Mouse (Mus musculus) left cerebral cortex, postnatal 14 days (tissue): ENCODE data around the gene Olfr288. TPM values are rescaled to one million over a fixed set of nuclear protein-coding genes. Genes with fewer than 3 reads are reported as not detected.

ENCODE experiments used
- DNase-seq, 2 experiments: peaks; one replicate each; pipeline ENCODE4 v3.0.0; 2021 to 2022; ENCODE audit warnings: low spot score in 2 of 2, mixed read lengths in 1 of 2
- intact Hi-C: fragments of 180-260 bp; cut with DNase I; formaldehyde crosslinking; loops from one replicate; pipeline ENCODE4 v1.15.1; 2025
- long read RNA-seq, 2 experiments: library from polyadenylated mRNA; stranded (forward); transcript quantifications; one replicate each; pipeline ENCODE4 v2.0.0; 2021
- total RNA-seq, 2 experiments: library from RNA; stranded (reverse); gene quantifications; 2 replicates each; pipeline ENCODE4 v1.2.3; 2021

Gene Olfr288
- not detected for total RNA-seq
- long read RNA-seq, experiment 1, result 0 reads
- long read RNA-seq, experiment 2, result 0 reads

DNA sequence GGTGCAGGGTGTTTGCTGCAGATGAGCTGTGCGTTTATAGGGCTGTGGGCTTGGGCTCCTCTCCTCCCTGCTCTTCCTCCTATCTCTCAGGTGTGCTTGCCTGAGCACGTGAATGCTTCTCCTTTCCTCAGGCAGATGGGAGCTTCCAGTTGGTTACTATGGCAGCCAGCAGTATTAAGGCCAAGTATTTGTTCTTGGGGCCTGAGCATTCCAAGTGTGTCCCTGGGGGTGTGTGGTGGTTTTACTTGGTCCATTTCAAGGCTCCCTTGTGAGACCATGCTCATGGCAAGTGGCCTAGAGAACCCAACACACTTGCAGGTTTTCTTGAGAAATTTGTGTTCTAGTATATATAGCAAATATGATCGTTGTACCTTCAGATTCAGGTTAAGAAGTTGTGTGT, at the start of gene Olfr288:
Gene Olfr288, minus strand, starts transcription at position 101 of the 400 bp plus-strand sequence.
- no peak for DNase-seq
- intact Hi-C loops, result no loop called here

DNA sequence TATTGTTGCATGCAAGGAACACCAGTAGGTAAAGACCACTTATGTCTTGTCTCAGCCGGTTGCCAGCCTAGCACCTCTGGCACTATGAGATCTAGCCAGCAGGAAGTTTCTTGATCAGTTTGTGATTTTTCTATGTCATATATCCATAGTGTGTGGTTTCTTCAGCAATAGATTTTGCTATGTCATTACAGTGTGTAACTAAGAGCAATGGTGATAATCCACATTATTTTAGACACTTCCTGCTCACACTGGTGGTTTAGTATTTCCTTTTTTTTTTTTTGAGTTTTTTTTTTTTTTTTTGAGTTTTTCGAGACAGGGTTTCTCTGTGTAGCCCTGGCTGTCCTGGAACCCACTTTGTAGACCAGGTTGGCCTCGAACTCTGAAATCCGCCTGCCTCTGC, 40.1 kb upstream of the Olfr288 start:
- intact Hi-C loops, result no loop called here
- DNase-seq, result no peak

DNA sequence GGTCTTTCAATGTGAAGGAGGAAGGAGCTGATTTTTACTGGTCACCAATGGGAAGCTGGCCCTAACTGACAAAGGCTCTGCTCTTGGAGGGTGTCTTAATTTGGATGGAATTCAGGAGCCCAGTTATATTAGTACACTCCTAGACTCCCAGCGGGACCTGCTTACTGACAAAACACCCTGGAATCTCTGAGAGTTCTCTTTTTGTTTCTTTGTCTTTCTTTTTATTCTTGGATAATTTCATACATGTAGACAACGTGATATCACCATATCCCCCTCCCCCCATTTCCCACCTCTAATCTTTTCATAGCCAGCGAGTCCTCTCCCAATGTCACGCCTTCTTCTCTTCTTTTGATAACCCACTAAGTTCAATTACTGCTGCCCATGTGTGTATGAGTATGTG, 39.0 kb upstream of the Olfr288 start, which contains the start of gene Olfr286:
Gene Olfr286, minus strand, starts transcription at position 101 of the 400 bp plus-strand sequence.
- intact Hi-C loops, result no loop called here

DNA sequence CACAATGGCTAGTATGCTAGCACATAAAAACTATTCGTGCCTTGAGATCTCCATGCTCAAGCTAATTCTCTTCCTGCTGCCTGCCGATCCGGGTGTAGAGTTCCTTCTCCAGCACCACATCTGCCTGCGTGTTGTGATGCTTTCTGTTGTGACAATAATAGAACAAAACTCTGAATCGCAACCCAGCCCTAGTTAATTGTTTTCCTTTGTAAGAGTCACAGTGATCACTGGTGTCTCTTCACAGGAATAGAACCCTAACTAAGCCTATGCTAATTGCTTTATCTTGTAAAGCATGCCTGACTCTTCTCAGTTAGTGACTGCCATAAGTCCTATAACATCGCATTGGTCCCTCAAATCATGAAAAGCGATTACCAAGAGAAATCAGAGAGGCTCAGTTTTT, 30.8 kb upstream of the Olfr288 start:
- DNase-seq, result no peak
- intact Hi-C loops, result no loop called here

More for the DNA sequence above, 39.0 kb upstream of the Olfr288 start, which contains the start of gene Olfr286:
- DNase-seq, result no peak

DNA sequence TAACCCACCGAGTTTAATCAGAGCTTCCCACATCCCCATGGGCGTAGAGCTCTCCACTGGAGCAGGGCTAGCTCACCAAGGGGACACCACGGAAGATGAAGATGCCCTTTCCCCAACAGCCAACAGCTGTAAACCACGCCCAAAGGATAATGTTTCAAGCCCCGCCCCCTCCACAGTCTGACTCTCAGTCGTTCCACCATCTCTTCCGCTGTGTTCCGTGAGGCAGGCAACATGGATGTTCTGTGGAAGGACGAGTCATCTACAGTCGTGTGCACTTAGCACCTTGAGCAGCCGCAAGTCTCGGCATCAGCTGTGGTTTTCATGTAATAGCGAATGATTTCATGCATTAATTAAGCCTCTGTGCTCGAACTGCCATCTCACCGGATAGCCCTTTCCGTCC, 30.3 kb upstream of the Olfr288 start:
- intact Hi-C loops, result no loop called here
- no peak for DNase-seq

DNA sequence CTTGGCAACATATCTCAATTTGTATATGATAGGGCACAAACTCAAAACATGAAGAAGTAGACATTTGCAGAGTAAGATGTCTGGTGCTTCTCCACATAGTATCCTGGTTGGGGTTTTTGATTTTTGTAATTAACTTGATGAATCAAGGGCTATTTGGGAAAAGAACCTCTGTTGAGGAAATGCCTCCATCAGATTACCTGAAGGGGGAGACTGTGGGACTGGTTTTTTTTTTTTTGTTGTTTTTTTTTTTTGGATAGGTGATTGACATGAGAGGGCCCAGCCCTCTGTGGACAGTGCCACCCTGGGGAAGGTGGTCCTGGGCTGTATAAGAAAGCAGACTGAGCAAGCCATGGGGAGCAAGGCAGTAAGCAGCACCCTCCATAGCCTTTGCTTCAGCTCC, 27.0 kb upstream of the Olfr288 start:
- no peak for DNase-seq
- intact Hi-C loops, result no loop called here

DNA sequence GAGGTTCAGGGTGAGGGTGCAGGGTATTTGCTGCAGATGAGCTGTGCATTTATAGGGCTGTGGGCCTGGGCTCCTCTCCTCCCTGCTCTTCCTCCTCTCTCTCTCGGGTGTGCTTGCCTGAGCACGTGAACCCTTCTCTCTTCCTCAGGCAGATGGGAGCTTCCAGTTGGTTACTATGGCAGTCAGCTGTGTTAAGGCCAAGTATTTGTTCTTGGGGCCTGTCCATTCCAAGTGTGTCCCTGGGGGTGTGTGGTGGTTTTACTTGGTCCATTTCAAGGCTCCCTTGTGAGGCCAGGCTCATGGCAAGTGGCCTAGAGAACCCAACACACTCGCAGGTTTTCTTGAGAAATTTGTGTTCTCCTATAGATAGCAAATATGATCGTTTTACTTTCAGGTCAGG, 25.5 kb upstream of the Olfr288 start, which contains the start of the genes Gm44579 and Olfr287:
Gene Gm44579, minus strand, starts transcription at position 101 of the 400 bp plus-strand sequence.
Gene Olfr287, minus strand, starts transcription at position 180 of the 400 bp plus-strand sequence.
- DNase-seq, result peak in 1 of 2 experiments; percentile 25
- intact Hi-C loops, result no loop called here

DNA sequence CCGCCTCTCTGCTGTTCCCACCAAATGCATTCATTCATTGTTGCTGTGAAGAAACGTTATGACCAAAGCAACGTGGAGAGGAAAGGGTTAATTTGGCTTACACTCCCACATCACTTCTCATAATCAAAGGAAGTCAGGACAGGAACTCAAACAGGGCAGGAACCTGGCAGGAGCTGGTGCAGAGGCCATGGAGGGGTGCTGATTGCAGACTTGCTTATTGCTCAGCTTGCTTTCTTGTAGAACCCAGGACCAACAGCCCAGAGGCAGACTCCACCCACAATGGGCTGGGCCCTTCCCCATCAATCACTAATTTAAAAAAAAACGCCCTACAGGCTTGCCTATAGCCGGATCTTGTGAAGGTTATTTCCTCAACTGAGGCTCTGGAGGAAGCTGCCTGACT, 18.8 kb upstream of the Olfr288 start:
- intact Hi-C loops, result no loop called here

DNA sequence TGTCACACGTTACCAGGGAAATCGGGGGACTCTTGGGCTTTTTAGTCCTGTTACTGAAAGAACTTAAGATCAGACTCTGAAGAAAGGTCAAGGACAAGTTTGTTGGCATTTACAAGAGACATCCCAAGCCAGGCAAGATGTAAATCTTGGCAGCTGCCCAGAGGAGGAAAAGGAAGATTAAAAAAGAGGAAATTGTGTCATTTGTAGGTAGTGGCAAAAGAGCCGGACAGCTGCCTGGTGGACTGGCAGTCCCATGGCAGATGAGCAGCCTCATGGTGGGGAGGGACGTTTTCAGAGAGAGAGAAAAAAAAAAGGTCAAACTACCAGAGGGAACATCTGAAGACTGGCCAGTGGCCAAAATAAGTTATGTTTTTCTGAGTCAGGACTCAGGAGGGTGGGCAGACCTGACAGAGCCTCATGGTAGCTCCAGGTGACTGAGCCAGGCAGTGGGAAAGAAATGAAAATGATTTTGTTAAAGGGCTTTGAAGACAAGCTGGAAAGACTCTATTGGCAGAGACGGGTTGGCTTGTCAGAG, 18.1 kb upstream of the Olfr288 start:
- intact Hi-C loops, result no loop called here
- DNase-seq, result no peak

More for the DNA sequence above, 18.8 kb upstream of the Olfr288 start:
- no peak for DNase-seq

DNA sequence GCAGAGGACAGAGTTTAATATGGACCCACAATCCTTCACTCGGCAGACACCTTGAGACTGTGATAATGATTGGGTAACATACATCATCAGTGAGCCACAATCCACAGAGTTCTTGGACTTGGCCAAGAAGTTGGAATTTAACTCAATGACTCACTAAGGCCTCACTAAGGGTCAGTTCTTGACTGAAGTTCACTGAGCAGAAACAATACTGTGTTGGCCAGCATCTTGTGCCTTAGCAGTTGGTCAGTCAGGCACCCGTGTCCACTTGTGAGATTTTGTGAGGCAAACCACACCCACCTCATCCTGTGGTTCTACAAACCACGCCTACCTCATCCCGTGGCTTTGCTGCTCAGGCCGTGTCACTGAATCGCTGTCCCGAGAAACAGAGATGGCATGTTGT, 14.3 kb upstream of the Olfr288 start:
- intact Hi-C loops, result no loop called here
- no peak for DNase-seq

DNA sequence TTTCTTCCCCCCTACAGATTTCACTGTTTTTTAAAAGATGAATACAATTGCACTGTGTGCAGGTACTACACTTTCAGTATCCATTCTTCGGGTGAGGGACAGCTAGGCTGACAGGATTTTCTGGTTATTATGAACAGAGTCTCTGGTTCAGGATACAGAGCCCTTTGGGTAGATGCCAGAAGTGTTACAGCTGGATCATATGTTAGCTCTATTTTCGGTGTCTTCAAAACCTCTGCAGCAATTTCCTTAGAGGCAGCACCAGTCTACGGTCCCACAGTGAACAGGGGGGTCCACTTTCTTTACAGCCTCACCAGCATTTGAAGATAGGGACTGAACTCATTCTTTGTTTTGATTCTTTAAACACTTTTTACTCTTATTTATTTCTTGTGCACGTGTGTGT, 10.9 kb downstream of the Olfr288 start:
- intact Hi-C loops, result loop anchor here (5.0 to 10.0 kb wide), 2 partner anchors 110 to 208 kb away; partner anchors contain the start of gene Zfp641
- DNase-seq, result no peak

DNA sequence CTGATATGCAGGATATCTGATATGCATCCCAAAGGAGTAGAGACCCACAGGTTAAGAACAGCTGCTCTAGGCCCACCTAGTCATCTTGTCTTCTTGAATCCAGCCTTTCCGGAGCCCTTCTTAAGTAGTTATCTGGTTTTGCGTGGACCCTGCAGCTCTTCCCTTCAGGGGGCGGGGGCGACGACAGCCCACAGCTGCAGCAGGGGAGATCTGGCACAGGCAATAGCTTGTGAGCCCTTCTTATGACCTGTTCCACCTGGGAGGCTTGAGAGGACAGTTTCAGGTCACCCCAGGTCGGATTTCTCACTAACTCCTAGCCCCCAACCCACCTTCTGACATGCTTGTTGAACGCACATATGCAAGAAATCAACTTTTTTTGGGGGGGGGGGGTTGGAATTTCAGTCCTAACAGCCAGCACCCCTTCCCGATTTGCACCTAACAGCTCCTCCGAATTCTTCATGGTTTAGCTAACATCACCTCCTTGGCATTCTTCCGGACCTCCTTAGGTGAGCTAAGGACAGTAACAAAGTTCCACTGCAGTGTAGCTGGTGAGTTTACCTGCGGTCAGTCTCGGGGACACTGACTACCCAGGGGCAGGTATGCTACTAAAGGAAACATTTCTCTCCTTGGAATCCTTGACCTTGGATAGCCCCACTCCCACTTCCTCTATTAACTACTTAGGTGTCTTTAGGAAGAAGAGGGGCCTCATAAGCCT, 13.3 kb downstream of the Olfr288 start:
- intact Hi-C loops, result loop anchor here (5.0 to 10.0 kb wide), 2 partner anchors 113 to 210 kb away; partner anchors contain the start of gene Zfp641

DNA sequence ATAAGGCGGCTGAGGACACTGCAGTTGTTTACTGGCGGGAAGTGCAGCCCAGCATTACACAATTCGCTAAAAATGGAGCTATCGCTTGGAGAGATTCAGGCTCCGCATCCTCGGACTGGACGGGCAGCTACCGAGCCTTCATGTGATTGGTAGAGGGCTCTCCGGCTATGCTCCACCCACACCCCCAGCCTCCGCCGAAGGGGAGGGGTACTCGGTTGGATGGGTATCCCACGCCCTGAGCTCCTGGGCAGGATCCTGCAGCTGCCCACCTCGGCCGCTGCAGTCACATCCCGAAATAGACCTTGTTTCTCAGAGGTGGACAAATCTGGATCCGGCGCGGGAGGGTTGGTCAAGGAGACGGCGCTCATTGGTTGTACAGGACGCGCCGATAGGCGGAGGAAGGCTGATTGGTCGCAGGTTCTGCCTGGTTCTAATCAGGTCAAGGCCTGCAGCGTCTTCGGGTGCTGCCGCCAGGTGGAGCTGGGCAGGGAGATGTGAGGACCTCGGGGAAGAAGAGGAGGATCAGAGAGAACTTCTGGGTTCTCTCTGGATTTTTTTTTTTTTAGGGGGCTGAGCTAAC, 14.1 kb downstream of the Olfr288 start:
- peak; percentile 91 to 97 for DNase-seq
- intact Hi-C loops, result loop anchor here (5.0 to 10.0 kb wide), 2 partner anchors 114 to 211 kb away; partner anchors contain the start of gene Zfp641

More for the DNA sequence above, 13.3 kb downstream of the Olfr288 start:
- no peak for DNase-seq

DNA sequence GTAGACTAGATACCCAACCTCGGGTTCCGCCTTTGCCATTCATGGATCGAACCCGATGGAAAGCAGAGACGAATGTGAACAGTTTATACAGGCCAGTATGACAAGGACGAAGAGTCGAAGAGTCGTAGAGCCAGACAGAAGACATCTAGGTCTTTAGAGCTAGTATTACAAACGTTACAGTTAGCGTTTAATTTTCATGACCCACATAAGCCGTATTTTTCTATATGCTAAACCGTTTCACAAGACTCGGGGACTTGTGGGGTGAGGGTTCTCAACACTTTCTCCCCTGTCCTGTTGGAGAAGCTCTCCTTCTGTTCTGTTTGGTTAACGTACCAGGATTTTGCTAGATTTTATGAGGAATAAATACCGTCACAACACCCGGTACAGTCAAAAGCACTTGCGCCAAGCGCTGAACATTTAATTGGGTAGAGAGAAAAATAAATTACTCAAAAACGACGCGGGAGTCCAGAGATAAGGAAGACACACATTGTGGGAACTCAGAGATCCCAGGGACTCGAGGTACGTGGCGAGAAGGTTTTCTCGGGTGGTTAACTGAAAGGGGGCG, 14.7 kb downstream of the Olfr288 start:
- intact Hi-C loops, result loop anchor here (5.0 to 10.0 kb wide), 2 partner anchors 114 to 212 kb away; partner anchors contain the start of gene Zfp641
- DNase-seq, result no peak

DNA sequence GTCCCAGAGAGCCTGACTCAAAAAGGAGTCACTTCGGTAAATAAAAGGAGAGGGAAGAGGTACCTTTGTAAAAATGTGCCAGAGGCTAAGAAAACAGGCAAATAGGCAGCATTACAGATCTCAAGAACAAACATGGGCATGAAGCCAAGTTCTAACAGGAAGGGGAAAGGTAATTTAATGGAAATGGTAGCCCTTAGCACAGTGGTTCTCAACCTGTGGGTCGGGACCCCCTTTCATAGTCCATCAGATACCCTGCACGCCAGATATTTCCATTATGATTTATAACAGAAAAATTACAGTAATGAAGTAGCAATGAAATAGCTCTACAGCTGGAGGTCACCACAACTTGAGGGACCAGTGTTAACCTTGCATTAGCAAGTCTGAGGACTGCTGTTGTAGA, 18.0 kb downstream of the Olfr288 start:
- intact Hi-C loops, result no loop called here
- DNase-seq, result no peak

DNA sequence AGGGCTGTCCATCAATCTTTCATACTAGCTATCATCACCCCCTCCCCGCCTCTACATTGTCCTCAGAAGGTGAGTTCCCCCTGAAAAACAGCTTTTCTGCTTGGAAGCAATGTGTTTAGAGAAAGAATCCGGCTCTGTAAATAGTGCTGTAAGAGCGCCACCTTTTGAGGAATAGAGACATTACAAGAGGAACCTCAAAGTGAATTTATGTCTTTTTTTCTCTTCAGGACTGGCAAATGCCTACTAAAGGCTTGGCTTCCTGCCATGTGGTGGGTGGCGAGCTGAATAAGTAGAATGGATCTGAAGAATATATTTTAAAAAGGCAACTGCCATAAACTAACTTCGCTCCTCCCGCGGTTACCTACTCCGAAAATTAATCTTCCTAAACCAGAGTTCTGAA, 21.5 kb downstream of the Olfr288 start:
- intact Hi-C loops, result no loop called here

DNA sequence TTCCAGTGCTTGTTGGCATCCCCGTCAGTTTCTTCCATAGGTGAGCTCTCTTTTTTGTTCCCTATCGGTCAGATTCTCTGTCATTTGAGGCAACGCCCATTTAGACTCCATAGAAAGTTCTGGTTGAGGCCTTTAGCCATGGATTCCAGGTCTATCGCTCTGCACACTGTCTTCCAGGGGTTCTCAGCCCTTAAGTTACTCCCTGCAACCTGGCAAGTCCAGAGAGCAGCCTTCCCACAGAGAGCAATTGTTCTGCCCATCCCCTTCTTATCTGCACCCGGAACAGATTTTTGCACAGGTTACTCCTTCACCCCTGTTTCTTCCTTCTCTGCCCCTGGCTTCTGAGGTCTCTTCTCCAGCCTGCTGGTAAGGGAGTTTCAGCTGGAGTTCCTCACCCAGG, 23.2 kb downstream of the Olfr288 start:
- DNase-seq, result no peak
- intact Hi-C loops, result no loop called here

More for the DNA sequence above, 21.5 kb downstream of the Olfr288 start:
- DNase-seq, result peak; percentile 92 to 96

DNA sequence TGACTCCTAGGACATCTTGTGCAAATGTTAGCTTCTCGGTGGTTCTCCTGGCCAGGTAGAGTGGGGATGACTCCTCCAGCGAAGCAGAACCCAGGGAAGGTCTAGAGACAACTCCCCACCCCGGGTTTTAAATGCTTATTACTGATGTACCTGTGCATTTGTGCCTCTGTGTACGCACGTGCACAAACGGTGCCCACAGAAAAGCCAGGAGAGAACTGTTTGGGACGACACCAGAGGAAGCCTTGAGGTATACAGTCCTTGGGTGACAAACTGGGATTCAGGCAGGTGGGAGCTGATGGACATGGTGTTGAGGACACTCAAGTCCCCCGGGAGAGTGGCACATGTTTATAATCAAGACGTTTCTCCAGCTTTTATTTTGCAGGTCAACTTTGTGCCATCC, 24.4 kb downstream of the Olfr288 start:
- no peak for DNase-seq
- intact Hi-C loops, result no loop called here

DNA sequence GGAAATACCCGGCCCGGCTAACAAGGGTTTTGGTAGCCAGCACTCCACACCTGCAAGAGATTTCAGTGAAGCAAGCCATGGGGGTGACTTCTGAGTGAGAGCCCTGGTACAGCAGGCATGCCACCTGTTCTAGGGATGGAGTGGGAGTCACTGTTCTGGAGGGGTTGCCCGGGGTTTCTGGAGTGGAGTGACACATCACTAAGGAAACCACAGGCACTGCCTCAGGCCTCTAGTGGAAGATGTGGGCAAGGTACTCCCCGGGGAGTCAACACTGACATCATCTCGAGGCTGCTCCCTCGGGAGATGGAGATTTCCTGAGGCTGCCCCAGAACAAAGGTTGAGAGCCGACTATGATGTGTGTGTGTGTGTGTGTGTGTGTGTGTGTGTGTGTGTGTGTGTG, 25.0 kb downstream of the Olfr288 start:
- DNase-seq, result peak; percentile 67 to 92
- intact Hi-C loops, result no loop called here

DNA sequence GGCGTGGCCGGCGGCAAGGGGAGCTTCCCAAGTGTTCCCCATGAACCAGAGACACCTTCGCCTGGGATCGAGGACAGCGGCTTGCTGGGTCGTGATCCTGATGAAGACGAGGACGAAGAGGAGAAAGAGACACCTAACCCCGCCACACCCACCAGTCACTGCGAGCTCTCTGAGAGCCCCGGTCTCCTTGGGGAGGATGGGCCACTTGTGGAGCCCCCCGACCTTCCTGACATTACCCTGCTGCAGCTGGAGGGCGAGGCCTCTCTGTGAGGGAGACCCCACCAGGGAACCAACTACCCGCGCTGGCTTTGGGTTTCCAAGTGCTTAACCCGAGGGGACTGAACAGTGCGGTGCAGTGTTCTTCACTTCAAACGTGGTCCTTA, 26.7 kb downstream of the Olfr288 start:
- intact Hi-C loops, result loop anchor here (5.0 to 10.0 kb wide), 2 partner anchors 76 to 204 kb away; partner anchors contain the start of genes Pfkm, Senp1 and Tmem106c
- DNase-seq, result no peak
